Mouse (Mus musculus): ENCODE measurements around the gene Aff1.

GRCm38 (mm10) chr5:103701466-103701865 is 9.3 kb downstream of the Aff1 start:
- peak; percentile 74 for TF ChIP-seq CTCF (IDR thresholded peaks at IDR 0.05; ENCODE audit: low read depth)
- TF ChIP-seq EP300 (IDR thresholded peaks at IDR 0.05; ENCODE audit: low read depth) = no peak
